Mouse (Mus musculus): ENCODE data around the gene Adad2. TPM values are rescaled to one million over a fixed set of nuclear protein-coding genes. Genes with fewer than 3 reads are reported as not detected.

The Adad2 gene
- polyA plus RNA-seq (2015; fragmentation: Nextera tagmentation; extraction: Ambion mirVana), result not detected in 2 replicates

- Histone ChIP-seq H3K4me1 (replicated peaks; ENCODE audit: control insufficient read depth, insufficient read depth, low read length) (no peaks in the 10 kb centered on the region), H3K36me3 (ENCODE audit: control insufficient read depth, insufficient read depth, low read length) (no peaks in the 10 kb centered on the region), H3K4me2 (ENCODE audit: low read depth, low read length) (no peak within 1 kb of the TSS), H3K9me3 (ENCODE audit: control insufficient read depth, low read length) (peaks cover 3% of the 10 kb centered on the region; the same call in 1 of the 2 replicates), H3K27me3 (ENCODE audit: control insufficient read depth, insufficient read depth, low read depth, low read length) (no peaks in the 10 kb centered on the region; the same call in 1 of the 2 replicates), H3K9ac (ENCODE audit: low read length) (no peak within 1 kb of the TSS), H3K4me3 (ENCODE audit: low read length) (no peak within 1 kb of the TSS), H3K27ac (ENCODE audit: low read length) (no peak within 1 kb of the TSS)
- ATAC-seq (ENCODE audit: low read depth), result no peak
- 76% methylated on average over 26 of the region's 26 CpGs for WGBS
Measured at GRCm38 (mm10) chr8:119612471-119612870, at the start of gene Adad2. Gene Adad2 (plus strand): TSS chr8:119612747.

DNA sequence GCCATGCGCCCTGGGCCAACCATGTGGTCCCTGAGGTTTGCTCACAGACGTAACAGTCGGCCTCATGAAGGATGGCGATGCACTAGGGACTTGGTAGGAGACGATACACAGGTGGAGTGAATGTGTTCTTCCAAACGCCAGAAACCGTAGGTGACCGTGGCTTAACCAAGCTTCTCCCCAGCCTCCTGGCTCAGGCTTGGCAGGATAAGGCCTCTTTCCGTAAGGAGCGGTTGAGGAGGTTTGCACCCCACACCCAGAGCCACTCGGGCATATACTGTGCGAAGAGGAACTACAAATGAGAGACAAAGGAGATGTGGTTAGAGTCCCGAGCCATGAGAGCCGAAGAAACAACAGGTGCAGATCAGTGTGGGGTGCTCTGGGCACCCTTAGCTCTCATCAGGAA, 48.7 kb upstream of the Adad2 start:
- no peak overlapping the region for H3K9ac ChIP-seq (ENCODE audit: low read length)
- H3K36me3 ChIP-seq (ENCODE audit: control insufficient read depth, insufficient read depth, low read length), result peaks cover 26% of the 10 kb centered on the region
- no peak for ATAC-seq (ENCODE audit: low read depth)
- WGBS, result 89% methylated on average over 14 of the region's 14 CpGs
- H3K27ac ChIP-seq (ENCODE audit: low read length), result no peak overlapping the region
- no peaks in the 10 kb centered on the region; the same call in 1 of the 2 replicates for H3K4me1 ChIP-seq (replicated peaks; ENCODE audit: control insufficient read depth, insufficient read depth, low read length)
- H3K9me3 ChIP-seq (ENCODE audit: control insufficient read depth, low read length), result no peaks in the 10 kb centered on the region
- H3K4me2 ChIP-seq (ENCODE audit: low read depth, low read length), result no peak overlapping the region
- no peaks in the 10 kb centered on the region for H3K27me3 ChIP-seq (ENCODE audit: control insufficient read depth, insufficient read depth, low read depth, low read length)
- H3K4me3 ChIP-seq (ENCODE audit: low read length), result no peak overlapping the region

DNA sequence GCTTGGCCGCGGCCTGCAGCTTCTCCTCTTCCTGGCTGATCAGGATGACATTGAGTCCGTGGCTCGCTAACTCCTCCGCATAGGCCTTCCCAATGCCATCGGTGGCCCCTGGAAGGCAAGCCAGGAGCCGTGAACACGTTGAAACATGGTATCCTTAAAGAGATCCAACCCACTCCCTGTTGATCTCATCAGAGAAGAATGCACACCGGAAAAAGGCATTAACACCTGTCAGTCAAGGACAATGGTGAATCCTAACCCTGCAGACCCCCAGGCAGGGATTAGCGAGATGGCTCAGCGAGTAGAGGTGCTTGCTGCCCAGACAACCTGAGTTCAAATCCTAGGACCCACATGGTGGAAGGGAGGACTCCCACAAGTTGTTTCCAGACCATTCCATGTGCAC, 46.2 kb upstream of the Adad2 start:
- no peaks in the 10 kb centered on the region for H3K27me3 ChIP-seq (ENCODE audit: control insufficient read depth, insufficient read depth, low read depth, low read length)
- H3K4me2 ChIP-seq (ENCODE audit: low read depth, low read length), result no peak overlapping the region
- no peak overlapping the region for H3K27ac ChIP-seq (ENCODE audit: low read length)
- peaks cover 26% of the 10 kb centered on the region for H3K36me3 ChIP-seq (ENCODE audit: control insufficient read depth, insufficient read depth, low read length)
- no peaks in the 10 kb centered on the region for H3K9me3 ChIP-seq (ENCODE audit: control insufficient read depth, low read length)
- 74% methylated on average over 11 of the region's 11 CpGs for WGBS
- no peak overlapping the region for H3K9ac ChIP-seq (ENCODE audit: low read length)
- no peak overlapping the region for H3K4me3 ChIP-seq (ENCODE audit: low read length)
- ATAC-seq (ENCODE audit: low read depth), result no peak
- H3K4me1 ChIP-seq (replicated peaks; ENCODE audit: control insufficient read depth, insufficient read depth, low read length), result no peaks in the 10 kb centered on the region

DNA sequence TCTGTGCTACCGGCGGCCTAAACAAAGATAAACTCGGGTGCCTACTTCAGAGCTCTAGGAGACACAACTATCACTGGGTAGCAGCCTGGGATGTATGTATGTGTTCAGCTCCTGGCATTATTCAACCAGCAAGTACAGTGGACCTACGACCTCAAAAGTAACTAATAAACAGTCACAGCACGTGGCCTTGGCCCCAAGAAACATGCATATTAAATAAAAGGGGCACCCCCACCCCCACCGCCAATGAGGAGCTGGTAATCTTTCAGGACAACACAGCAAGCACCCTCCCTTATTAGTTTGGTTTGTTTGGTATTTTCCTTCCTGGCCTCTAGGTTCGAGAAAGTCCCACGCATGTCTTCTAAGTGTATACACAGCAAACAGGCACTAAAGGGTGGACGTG, 44.3 kb upstream of the Adad2 start:
- H3K27me3 ChIP-seq (ENCODE audit: control insufficient read depth, insufficient read depth, low read depth, low read length), result no peaks in the 10 kb centered on the region; the same call in 1 of the 2 replicates
- peaks cover 3% of the 10 kb centered on the region; the same call in 1 of the 2 replicates for H3K4me1 ChIP-seq (replicated peaks; ENCODE audit: control insufficient read depth, insufficient read depth, low read length)
- no peak overlapping the region for H3K4me2 ChIP-seq (ENCODE audit: low read depth, low read length)
- no peak overlapping the region for H3K27ac ChIP-seq (ENCODE audit: low read length)
- no peak overlapping the region for H3K4me3 ChIP-seq (ENCODE audit: low read length)
- peaks cover 23% of the 10 kb centered on the region for H3K36me3 ChIP-seq (ENCODE audit: control insufficient read depth, insufficient read depth, low read length)
- no peak overlapping the region for H3K9ac ChIP-seq (ENCODE audit: low read length)
- ATAC-seq (ENCODE audit: low read depth), result no peak
- H3K9me3 ChIP-seq (ENCODE audit: control insufficient read depth, low read length), result no peaks in the 10 kb centered on the region
- 74% methylated on average over 9 of the region's 9 CpGs for WGBS

- Histone ChIP-seq H3K36me3 (ENCODE audit: control insufficient read depth, insufficient read depth, low read length) (peaks cover 19% of the 10 kb centered on the region), H3K4me3 (ENCODE audit: low read length) (no peak overlapping the region), H3K9ac (ENCODE audit: low read length) (no peak overlapping the region), H3K4me1 (replicated peaks; ENCODE audit: control insufficient read depth, insufficient read depth, low read length) (peaks cover 6% of the 10 kb centered on the region; the same call in 1 of the 2 replicates), H3K27me3 (ENCODE audit: control insufficient read depth, insufficient read depth, low read depth, low read length) (no peaks in the 10 kb centered on the region; the same call in 1 of the 2 replicates), H3K27ac (ENCODE audit: low read length) (no peak overlapping the region), H3K4me2 (ENCODE audit: low read depth, low read length) (no peak overlapping the region), H3K9me3 (ENCODE audit: control insufficient read depth, low read length) (no peaks in the 10 kb centered on the region)
- ATAC-seq (ENCODE audit: low read depth), result no peak
- WGBS, result 63% methylated on average over 7 of the region's 7 CpGs
Measured at GRCm38 (mm10) chr8:119568951-119569350, 43.6 kb upstream of the Adad2 start.

DNA sequence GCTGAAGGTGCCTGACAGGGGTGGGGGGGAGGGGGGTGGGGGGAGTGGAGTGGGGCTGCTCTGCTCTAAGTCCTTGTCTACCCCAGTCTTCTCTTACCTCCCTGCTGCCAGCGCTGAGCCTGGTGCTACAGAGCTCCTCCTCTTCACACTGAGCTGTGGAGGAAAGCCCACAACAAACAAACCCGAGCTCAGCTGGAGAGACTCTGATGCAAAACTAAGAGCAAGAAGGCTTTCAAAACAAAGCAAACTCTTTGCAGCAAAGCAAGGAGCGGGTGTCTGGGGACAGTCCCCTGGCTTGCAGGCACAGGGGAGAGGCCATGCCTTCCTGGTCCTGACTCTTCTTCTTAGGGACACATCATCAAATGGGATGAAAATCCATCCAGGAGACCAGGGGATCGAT, 42.7 kb upstream of the Adad2 start:
- Histone ChIP-seq H3K4me2 (ENCODE audit: low read depth, low read length) (no peak overlapping the region), H3K4me1 (replicated peaks; ENCODE audit: control insufficient read depth, insufficient read depth, low read length) (peaks cover 8% of the 10 kb centered on the region; the same call in 1 of the 2 replicates), H3K27me3 (ENCODE audit: control insufficient read depth, insufficient read depth, low read depth, low read length) (no peaks in the 10 kb centered on the region; the same call in 1 of the 2 replicates), H3K27ac (ENCODE audit: low read length) (no peak overlapping the region), H3K9ac (ENCODE audit: low read length) (no peak overlapping the region), H3K4me3 (ENCODE audit: low read length) (no peak overlapping the region), H3K9me3 (ENCODE audit: control insufficient read depth, low read length) (no peaks in the 10 kb centered on the region), H3K36me3 (ENCODE audit: control insufficient read depth, insufficient read depth, low read length) (peaks cover 12% of the 10 kb centered on the region)
- WGBS, result 29% methylated on average over 4 of the region's 4 CpGs
- ATAC-seq (ENCODE audit: low read depth), result no peak

GRCm38 (mm10) chr8:119571135-119571534, 41.4 kb upstream of the Adad2 start:
- H3K27me3 ChIP-seq (ENCODE audit: control insufficient read depth, insufficient read depth, low read depth, low read length), result peaks cover 5% of the 10 kb centered on the region
- WGBS, result 85% methylated on average over 6 of the region's 6 CpGs
- H3K4me2 ChIP-seq (ENCODE audit: low read depth, low read length), result no peak overlapping the region
- no peak overlapping the region for H3K27ac ChIP-seq (ENCODE audit: low read length)
- H3K4me1 ChIP-seq (replicated peaks; ENCODE audit: control insufficient read depth, insufficient read depth, low read length), result peaks cover 8% of the 10 kb centered on the region; the same call in 1 of the 2 replicates
- no peak for ATAC-seq (ENCODE audit: low read depth)
- H3K9ac ChIP-seq (ENCODE audit: low read length), result no peak overlapping the region
- no peaks in the 10 kb centered on the region for H3K9me3 ChIP-seq (ENCODE audit: control insufficient read depth, low read length)
- peaks cover under 1% of the 10 kb centered on the region for H3K36me3 ChIP-seq (ENCODE audit: control insufficient read depth, insufficient read depth, low read length)
- no peak overlapping the region for H3K4me3 ChIP-seq (ENCODE audit: low read length)

DNA sequence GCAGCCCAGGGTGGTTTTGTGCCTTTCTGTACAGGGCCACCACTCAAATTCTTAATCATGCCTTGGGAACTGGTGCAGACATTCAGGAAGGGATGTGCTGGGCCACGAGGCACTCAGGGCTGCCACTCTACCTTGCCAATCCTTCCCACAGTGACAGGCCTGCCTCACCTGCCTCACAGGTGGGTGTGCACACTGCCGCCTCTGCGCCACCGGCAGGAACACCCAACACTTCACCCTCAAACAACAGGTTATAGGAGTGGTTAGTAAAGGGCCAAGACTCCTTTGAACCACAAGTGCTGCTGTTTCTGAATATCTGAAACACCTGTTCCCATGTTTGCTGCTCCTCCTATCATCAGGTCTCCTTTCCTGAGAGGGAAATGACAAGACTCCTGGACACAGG, 40.1 kb upstream of the Adad2 start:
- no peak for ATAC-seq (ENCODE audit: low read depth)
- Histone ChIP-seq H3K27ac (ENCODE audit: low read length) (no peak overlapping the region; the same call in 1 of the 2 replicates), H3K9me3 (ENCODE audit: control insufficient read depth, low read length) (no peaks in the 10 kb centered on the region), H3K4me3 (ENCODE audit: low read length) (no peak overlapping the region), H3K27me3 (ENCODE audit: control insufficient read depth, insufficient read depth, low read depth, low read length) (peaks cover 12% of the 10 kb centered on the region), H3K9ac (ENCODE audit: low read length) (no peak overlapping the region), H3K4me1 (replicated peaks; ENCODE audit: control insufficient read depth, insufficient read depth, low read length) (peaks cover 8% of the 10 kb centered on the region; the same call in 1 of the 2 replicates), H3K4me2 (ENCODE audit: low read depth, low read length) (no peak overlapping the region), H3K36me3 (ENCODE audit: control insufficient read depth, insufficient read depth, low read length) (no peaks in the 10 kb centered on the region)
- 62% methylated on average over 4 of the region's 4 CpGs for WGBS

DNA sequence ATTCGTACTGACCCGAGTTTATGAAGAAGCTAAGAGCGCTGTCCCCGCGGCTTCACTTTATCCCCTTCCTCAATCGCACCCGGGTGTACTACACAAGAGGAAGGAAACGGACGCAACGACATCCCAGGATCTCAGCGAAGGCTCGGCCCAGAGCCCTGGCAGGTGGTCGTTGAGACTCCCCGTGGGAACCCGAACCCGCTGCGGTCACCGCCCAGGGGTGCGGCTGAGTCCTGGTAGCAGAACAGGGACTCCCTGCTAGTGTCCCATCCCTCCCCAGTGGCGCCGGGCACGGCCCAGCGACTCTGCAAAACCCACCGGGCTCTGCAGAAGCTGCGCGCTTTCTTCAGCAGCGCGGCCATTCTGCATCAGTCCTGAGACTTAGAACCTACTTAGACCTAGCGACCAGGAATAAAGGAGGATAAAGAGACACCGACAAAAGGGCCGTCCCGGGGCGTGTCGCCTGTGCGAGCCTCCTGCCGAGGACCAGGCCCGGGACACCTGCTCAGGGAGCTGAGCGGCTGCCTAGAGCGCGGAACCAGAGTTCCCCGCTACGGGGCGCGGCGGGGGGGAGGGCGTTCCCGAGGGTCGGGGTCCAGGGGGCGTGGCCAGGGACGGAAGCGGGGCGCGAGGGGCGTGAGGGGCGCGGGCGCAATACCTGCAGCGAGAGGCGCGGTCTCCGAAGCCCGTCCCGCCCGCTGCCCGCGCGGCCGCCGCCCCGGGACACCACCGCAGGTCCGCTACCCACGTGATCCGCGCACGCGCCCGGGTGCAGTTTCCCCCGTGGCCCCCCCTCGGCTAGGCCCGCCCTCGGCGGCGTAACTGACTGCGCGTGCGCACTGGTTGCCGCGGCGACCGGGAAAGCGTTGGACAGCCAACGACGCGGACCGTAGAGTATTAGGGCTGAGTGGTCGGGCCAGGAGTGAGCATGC, 37.8 kb upstream of the Adad2 start, which contains the start of the genes Hsdl1 and Dnaaf1:
Hsdl1 (minus strand) TSS at position 747 of the 929 bp plus-strand sequence.
Dnaaf1 (plus strand) TSS at position 799 of the 929 bp plus-strand sequence.
- H3K9ac ChIP-seq (ENCODE audit: low read length), result peak within 1 kb of the TSS; percentile 80
- peak within 1 kb of the TSS; percentile 98 for H3K4me2 ChIP-seq (ENCODE audit: low read depth, low read length)
- ATAC-seq (ENCODE audit: low read depth), result peak; percentile 88
- H3K36me3 ChIP-seq (ENCODE audit: control insufficient read depth, insufficient read depth, low read length), result no peaks in the 10 kb centered on the region
- H3K4me3 ChIP-seq (ENCODE audit: low read length), result peak within 1 kb of the TSS; percentile 82
- peak within 1 kb of the TSS; percentile 38 for H3K27ac ChIP-seq (ENCODE audit: low read length)
- peaks cover 8% of the 10 kb centered on the region; the same call in 1 of the 2 replicates for H3K4me1 ChIP-seq (replicated peaks; ENCODE audit: control insufficient read depth, insufficient read depth, low read length)
- H3K27me3 ChIP-seq (ENCODE audit: control insufficient read depth, insufficient read depth, low read depth, low read length), result peaks cover 12% of the 10 kb centered on the region
- no peaks in the 10 kb centered on the region for H3K9me3 ChIP-seq (ENCODE audit: control insufficient read depth, low read length)
- WGBS, result under 1% methylated on average over 80 of the region's 97 CpGs

Measured in lung, embryonic 16.5 days (tissue).